Mouse (Mus musculus) stomach, embryonic 15.5 days (tissue): ENCODE data around the gene Slc5a8. TPM values are rescaled to one million over a fixed set of nuclear protein-coding genes. Genes with fewer than 3 reads are reported as not detected.
A peak's percentile ranks its signal among the peaks of the same experiment; 100 is the strongest.

Experiments used
- ATAC-seq: fragments of 200-750 bp; cut with Nextera tagmentation; 2 replicates; pipeline ENCODE4 v1.8.0; 2017; ENCODE audit warnings: low read depth, moderate number of reproducible peaks, moderate TSS enrichment; ENCODE audit not compliant: insufficient read depth, low FRiP score
- H3K27ac ChIP-seq: fragments of 300-500 bp; sonication (generic); 2 replicates; pipeline ENCODE4 v1.5.1; 2015; ENCODE audit warnings: mild to moderate bottlenecking, inconsistent platforms
- H3K27me3 ChIP-seq: fragments of 300-500 bp; sonication (generic); replicated peaks from 2 replicates; pipeline ENCODE4 v1.6.1; 2015; ENCODE audit warnings: inconsistent platforms
- H3K36me3 ChIP-seq: fragments of 300-500 bp; sonication (generic); 2 replicates; pipeline ENCODE4 v1.6.1; 2015; ENCODE audit warnings: inconsistent platforms
- H3K4me1 ChIP-seq: fragments of 300-500 bp; sonication (generic); 2 replicates; pipeline ENCODE4 v1.6.1; 2015; ENCODE audit warnings: inconsistent platforms
- H3K4me2 ChIP-seq: fragments of 300-500 bp; sonication (generic); 2 replicates; pipeline ENCODE4 v1.6.1; 2015; ENCODE audit warnings: mild to moderate bottlenecking, inconsistent platforms
- H3K4me3 ChIP-seq: fragments of 300-500 bp; sonication (generic); replicated peaks from 2 replicates; pipeline ENCODE4 v1.5.1; 2015; ENCODE audit warnings: inconsistent platforms
- H3K9ac ChIP-seq: fragments of 300-500 bp; sonication (generic); 2 replicates; pipeline ENCODE4 v1.6.1; 2015; ENCODE audit warnings: inconsistent platforms
- H3K9me3 ChIP-seq: fragments of 300-500 bp; sonication (generic); 2 replicates; pipeline ENCODE4 v1.6.1; 2016; ENCODE audit warnings: inconsistent platforms
- WGBS: fragments of 180-500 bp; shearing (Covaris S2); methylation state at CpG from one replicate; pipeline ENCODE4 v1.1.7; 2015; 5-methylcytosine and 5-hydroxymethylcytosine counted together
- polyA plus RNA-seq: library from polyadenylated mRNA; unstranded; fragments of >200 nt; fragmentation: Nextera tagmentation; extraction: Ambion mirVana; gene quantifications from 2 replicates; pipeline ENCODE4 v1.2.1, GENCODE M21; 2015

Slc5a8 gene
- polyA plus RNA-seq, result 0.10 and 0.15 TPM in 2 replicates

GRCm38 (mm10) chr10:88885632-88886090 lies at the start of gene Slc5a8:
Gene Slc5a8, plus strand, starts transcription at chr10:88885992.
- 4% methylated on average over 31 of the region's 31 CpGs for whole genome bisulfite sequencing
- Histone ChIP-seq H3K27me3 (peaks cover 25% of the 10 kb centered on the region), H3K9ac (no peak within 1 kb of the TSS), H3K4me3 (peak within 1 kb of the TSS; percentile 16; the same call in 1 of the 2 replicates), H3K9me3 (no peaks in the 10 kb centered on the region), H3K27ac (no peak within 1 kb of the TSS), H3K4me2 (peak within 1 kb of the TSS; percentile 50), H3K4me1 (no peaks in the 10 kb centered on the region), H3K36me3 (no peaks in the 10 kb centered on the region)
- no peak for ATAC-seq

GRCm38 (mm10) chr10:88848876-88849476 lies 36.8 kb upstream of the Slc5a8 start:
- no peak overlapping the region for H3K27ac ChIP-seq
- no peaks in the 10 kb centered on the region for H3K27me3 ChIP-seq
- H3K9ac ChIP-seq, result no peak overlapping the region
- no peak overlapping the region for H3K4me3 ChIP-seq
- no peaks in the 10 kb centered on the region for H3K4me1 ChIP-seq
- WGBS, result 47% methylated on average over 7 of the region's 7 CpGs
- no peaks in the 10 kb centered on the region for H3K9me3 ChIP-seq
- no peak for ATAC-seq
- H3K36me3 ChIP-seq, result no peaks in the 10 kb centered on the region
- H3K4me2 ChIP-seq, result no peak overlapping the region

- Histone ChIP-seq H3K36me3 (no peaks in the 10 kb centered on the region), H3K9ac (no peak overlapping the region), H3K4me2 (no peak overlapping the region), H3K9me3 (no peaks in the 10 kb centered on the region), H3K27me3 (no peaks in the 10 kb centered on the region), H3K27ac (no peak overlapping the region), H3K4me3 (no peak overlapping the region), H3K4me1 (no peaks in the 10 kb centered on the region)
- WGBS, result 82% methylated on average over 4 of the region's 4 CpGs
- no peak for ATAC-seq
Measured at GRCm38 (mm10) chr10:88849976-88850375, 35.8 kb upstream of the Slc5a8 start.

GRCm38 (mm10) chr10:88853326-88853725 lies 32.5 kb upstream of the Slc5a8 start:
- no peak overlapping the region for H3K27ac ChIP-seq
- no peak for ATAC-seq
- H3K4me1 ChIP-seq, result no peaks in the 10 kb centered on the region
- no peak overlapping the region for H3K4me2 ChIP-seq
- no peaks in the 10 kb centered on the region for H3K27me3 ChIP-seq
- no peak overlapping the region for H3K9ac ChIP-seq
- 83% methylated on average over 7 of the region's 7 CpGs for WGBS
- H3K36me3 ChIP-seq, result no peaks in the 10 kb centered on the region
- no peaks in the 10 kb centered on the region for H3K9me3 ChIP-seq
- no peak overlapping the region for H3K4me3 ChIP-seq

GRCm38 (mm10) chr10:88860911-88861310 lies 24.9 kb upstream of the Slc5a8 start:
- no peaks in the 10 kb centered on the region for H3K9me3 ChIP-seq
- 64% methylated on average over 3 of the region's 3 CpGs for WGBS
- no peak overlapping the region for H3K27ac ChIP-seq
- no peak overlapping the region for H3K4me3 ChIP-seq
- no peaks in the 10 kb centered on the region for H3K27me3 ChIP-seq
- no peaks in the 10 kb centered on the region for H3K4me1 ChIP-seq
- H3K36me3 ChIP-seq, result no peaks in the 10 kb centered on the region
- H3K9ac ChIP-seq, result no peak overlapping the region
- no peak for ATAC-seq
- H3K4me2 ChIP-seq, result no peak overlapping the region

GRCm38 (mm10) chr10:88861416-88861815 lies 24.4 kb upstream of the Slc5a8 start:
- ATAC-seq, result no peak
- no peaks in the 10 kb centered on the region for H3K27me3 ChIP-seq
- no peak overlapping the region for H3K27ac ChIP-seq

GRCm38 (mm10) chr10:88862293-88862692 lies 23.5 kb upstream of the Slc5a8 start:
- ATAC-seq, result no peak
- no peak overlapping the region for H3K4me3 ChIP-seq
- no peak overlapping the region for H3K4me2 ChIP-seq
- H3K27me3 ChIP-seq, result no peaks in the 10 kb centered on the region
- H3K9me3 ChIP-seq, result no peaks in the 10 kb centered on the region
- H3K27ac ChIP-seq, result no peak overlapping the region
- no peaks in the 10 kb centered on the region for H3K4me1 ChIP-seq
- 84% methylated on average over 5 of the region's 5 CpGs for WGBS
- H3K9ac ChIP-seq, result no peak overlapping the region
- no peaks in the 10 kb centered on the region for H3K36me3 ChIP-seq

More at GRCm38 (mm10) chr10:88861416-88861815, 24.4 kb upstream of the Slc5a8 start:
- H3K4me3 ChIP-seq, result no peak overlapping the region
- H3K36me3 ChIP-seq, result no peaks in the 10 kb centered on the region
- no peak overlapping the region for H3K9ac ChIP-seq
- H3K9me3 ChIP-seq, result no peaks in the 10 kb centered on the region
- H3K4me1 ChIP-seq, result no peaks in the 10 kb centered on the region
- no peak overlapping the region for H3K4me2 ChIP-seq

GRCm38 (mm10) chr10:88866017-88866416 lies 19.8 kb upstream of the Slc5a8 start:
- Histone ChIP-seq H3K36me3 (no peaks in the 10 kb centered on the region), H3K4me3 (no peak overlapping the region), H3K27me3 (no peaks in the 10 kb centered on the region), H3K27ac (no peak overlapping the region), H3K4me1 (no peaks in the 10 kb centered on the region), H3K9ac (no peak overlapping the region), H3K9me3 (no peaks in the 10 kb centered on the region), H3K4me2 (no peak overlapping the region)
- no peak for ATAC-seq
- WGBS, result 61% methylated on average over 2 of the region's 2 CpGs

- H3K36me3 ChIP-seq, result no peaks in the 10 kb centered on the region
- H3K4me1 ChIP-seq, result no peaks in the 10 kb centered on the region
- no peak overlapping the region for H3K9ac ChIP-seq
- no peaks in the 10 kb centered on the region for H3K27me3 ChIP-seq
- no peak overlapping the region for H3K4me3 ChIP-seq
- H3K27ac ChIP-seq, result no peak overlapping the region
- no peaks in the 10 kb centered on the region for H3K9me3 ChIP-seq
- ATAC-seq, result no peak
- H3K4me2 ChIP-seq, result no peak overlapping the region
- 60% methylated on average over 5 of the region's 5 CpGs for WGBS
Measured at GRCm38 (mm10) chr10:88874870-88875269, 10.9 kb upstream of the Slc5a8 start.

- no peaks in the 10 kb centered on the region for H3K36me3 ChIP-seq
- no peak overlapping the region for H3K4me3 ChIP-seq
- WGBS, result 78% methylated on average over 7 of the region's 7 CpGs
Measured at GRCm38 (mm10) chr10:88877421-88877820, 8.4 kb upstream of the Slc5a8 start.

GRCm38 (mm10) chr10:88883721-88884120 lies 2.1 kb upstream of the Slc5a8 start:
- WGBS, result 79% methylated on average over 2 of the region's 2 CpGs
- Histone ChIP-seq H3K4me1 (no peaks in the 10 kb centered on the region), H3K9ac (no peak overlapping the region), H3K9me3 (no peaks in the 10 kb centered on the region), H3K27ac (no peak overlapping the region), H3K4me3 (no peak overlapping the region), H3K27me3 (peaks cover 25% of the 10 kb centered on the region), H3K4me2 (no peak overlapping the region), H3K36me3 (no peaks in the 10 kb centered on the region)
- no peak for ATAC-seq

More at GRCm38 (mm10) chr10:88877421-88877820, 8.4 kb upstream of the Slc5a8 start:
- Histone ChIP-seq H3K4me2 (no peak overlapping the region), H3K9ac (no peak overlapping the region), H3K4me1 (no peaks in the 10 kb centered on the region), H3K9me3 (no peaks in the 10 kb centered on the region), H3K27ac (no peak overlapping the region), H3K27me3 (no peaks in the 10 kb centered on the region)
- ATAC-seq, result no peak

- 76% methylated on average over 6 of the region's 6 CpGs for WGBS
Measured at GRCm38 (mm10) chr10:88884836-88885235, 956 bp upstream of the Slc5a8 start.

GRCm38 (mm10) chr10:88886114-88886513 lies 322 bp downstream of the Slc5a8 start:
- Histone ChIP-seq H3K36me3 (no peaks in the 10 kb centered on the region), H3K9me3 (no peaks in the 10 kb centered on the region), H3K4me2 (peak overlapping the region; percentile 50), H3K9ac (no peak overlapping the region), H3K4me3 (peak overlapping the region; percentile 16; the same call in 1 of the 2 replicates), H3K27me3 (peaks cover 25% of the 10 kb centered on the region), H3K4me1 (no peaks in the 10 kb centered on the region), H3K27ac (no peak overlapping the region)
- ATAC-seq, result no peak
- 4% methylated on average over 32 of the region's 32 CpGs for WGBS

More at GRCm38 (mm10) chr10:88884836-88885235, 956 bp upstream of the Slc5a8 start:
- Histone ChIP-seq H3K4me3 (no peak overlapping the region), H3K9me3 (no peaks in the 10 kb centered on the region), H3K9ac (no peak overlapping the region), H3K36me3 (no peaks in the 10 kb centered on the region), H3K27me3 (peaks cover 25% of the 10 kb centered on the region), H3K27ac (no peak overlapping the region), H3K4me1 (no peaks in the 10 kb centered on the region), H3K4me2 (no peak overlapping the region)
- ATAC-seq, result no peak
